Mouse (Mus musculus) ES-Bruce4 (cell line): ENCODE data around the gene E2f6. TPM values are rescaled to one million over a fixed set of nuclear protein-coding genes. Genes with fewer than 3 reads are reported as not detected.

Experiments
- H3K27ac ChIP-seq: 2 replicates; pipeline ENCODE4 v1.5.1; 2012; ENCODE audit warnings: low read length, inconsistent platforms; ENCODE audit not compliant: insufficient read depth
- H3K27me3 ChIP-seq: 2 replicates; pipeline ENCODE4 v1.6.1; 2012; ENCODE audit warnings: mild to moderate bottlenecking, low read length, inconsistent platforms; ENCODE audit not compliant: control insufficient read depth, poor library complexity, insufficient read depth, severe bottlenecking
- H3K36me3 ChIP-seq: 2 replicates; pipeline ENCODE4 v1.6.1; 2012; ENCODE audit warnings: inconsistent platforms, mild to moderate bottlenecking, low read length, moderate library complexity; ENCODE audit not compliant: control insufficient read depth, poor library complexity, insufficient read depth, severe bottlenecking
- H3K4me1 ChIP-seq: one replicate; pipeline ENCODE4 v1.8.1; 2011; ENCODE audit warnings: low read length; ENCODE audit not compliant: control insufficient read depth, insufficient read depth
- H3K4me3 ChIP-seq: 2 replicates; pipeline ENCODE4 v1.5.1; 2011; ENCODE audit warnings: low read depth, mild to moderate bottlenecking, low read length
- H3K9ac ChIP-seq: 2 replicates; pipeline ENCODE4 v1.6.1; 2012; ENCODE audit warnings: low read depth, mild to moderate bottlenecking, inconsistent platforms; ENCODE audit not compliant: poor library complexity, severe bottlenecking
- H3K9me3 ChIP-seq: replicated peaks from 2 replicates; pipeline ENCODE4 v1.6.1; 2012; ENCODE audit warnings: mild to moderate bottlenecking, low read length, inconsistent platforms; ENCODE audit not compliant: control insufficient read depth, poor library complexity, insufficient read depth, severe bottlenecking
- CTCF ChIP-seq: IDR thresholded peaks from one replicate; pipeline ENCODE4 v1.8.1; 2011; ENCODE audit warnings: low read depth, low read length
- EP300 ChIP-seq: IDR thresholded peaks from 2 replicates; pipeline ENCODE4 v1.6.1; 2011; ENCODE audit warnings: low read depth, low read length; ENCODE audit not compliant: insufficient read depth
- POLR2A ChIP-seq: IDR thresholded peaks from one replicate; pipeline ENCODE4 v1.8.1; 2011; ENCODE audit warnings: low read length; ENCODE audit not compliant: insufficient read depth
- polyA plus RNA-seq: library from polyadenylated mRNA; stranded (reverse); fragments of >200 nt; gene quantifications from 2 replicates; pipeline ENCODE4 v1.2.4, GENCODE M21; 2011; ENCODE audit warnings: low read depth; ENCODE audit not compliant: missing spikeins, insufficient read depth, insufficient read length

The E2f6 gene
- polyA plus RNA-seq, 1 experiment, result 22.2 TPM

- no peaks in the 10 kb centered on the region for H3K27me3 ChIP-seq
- no peaks in the 10 kb centered on the region for H3K9me3 ChIP-seq
- H3K36me3 ChIP-seq, result no peaks in the 10 kb centered on the region
- no peak overlapping the region for H3K9ac ChIP-seq
- no peak overlapping the region for H3K27ac ChIP-seq
- no peaks in the 10 kb centered on the region for H3K4me1 ChIP-seq
- H3K4me3 ChIP-seq, result no peak overlapping the region
- TF ChIP-seq CTCF (no peak), POLR2A (no peak), EP300 (no peak)
Measured at GRCm38 (mm10) chr12:16869870-16870404, 59.2 kb downstream of the E2f6 start.

GRCm38 (mm10) chr12:16870405-16871068 lies 59.8 kb downstream of the E2f6 start:
- no peaks in the 10 kb centered on the region for H3K27me3 ChIP-seq
- TF ChIP-seq EP300 (no peak), POLR2A (no peak), CTCF (no peak)
- no peak overlapping the region for H3K9ac ChIP-seq
- H3K4me1 ChIP-seq, result no peaks in the 10 kb centered on the region
- no peak overlapping the region for H3K4me3 ChIP-seq
- peak overlapping the region; percentile 23; the same call in 1 of the 2 replicates for H3K27ac ChIP-seq
- no peaks in the 10 kb centered on the region for H3K9me3 ChIP-seq
- no peaks in the 10 kb centered on the region for H3K36me3 ChIP-seq

- no peak overlapping the region for H3K9ac ChIP-seq
- H3K4me1 ChIP-seq, result no peaks in the 10 kb centered on the region
- no peak overlapping the region for H3K27ac ChIP-seq
- no peaks in the 10 kb centered on the region for H3K36me3 ChIP-seq
- H3K9me3 ChIP-seq, result no peaks in the 10 kb centered on the region
- H3K27me3 ChIP-seq, result no peaks in the 10 kb centered on the region
- TF ChIP-seq POLR2A (no peak), CTCF (no peak)
- H3K4me3 ChIP-seq, result no peak overlapping the region
Measured at GRCm38 (mm10) chr12:16872006-16872405, 61.2 kb downstream of the E2f6 start.

- no peak overlapping the region for H3K9ac ChIP-seq
- no peak overlapping the region for H3K27ac ChIP-seq
- no peaks in the 10 kb centered on the region for H3K9me3 ChIP-seq
- TF ChIP-seq CTCF (no peak), POLR2A (no peak), EP300 (no peak)
- H3K4me3 ChIP-seq, result no peak overlapping the region
- H3K27me3 ChIP-seq, result no peaks in the 10 kb centered on the region
- H3K36me3 ChIP-seq, result no peaks in the 10 kb centered on the region
- H3K4me1 ChIP-seq, result no peaks in the 10 kb centered on the region
Measured at GRCm38 (mm10) chr12:16872926-16873464, 62.2 kb downstream of the E2f6 start.

- Histone ChIP-seq H3K9ac (no peak overlapping the region), H3K4me3 (no peak overlapping the region), H3K9me3 (no peaks in the 10 kb centered on the region), H3K27me3 (no peaks in the 10 kb centered on the region), H3K27ac (no peak overlapping the region), H3K4me1 (no peaks in the 10 kb centered on the region), H3K36me3 (no peaks in the 10 kb centered on the region)
- no peak for TF ChIP-seq POLR2A
- no peak for TF ChIP-seq EP300
- no peak for TF ChIP-seq CTCF
Measured at GRCm38 (mm10) chr12:16873549-16873948, 62.8 kb downstream of the E2f6 start.

GRCm38 (mm10) chr12:16874086-16874485 lies 63.3 kb downstream of the E2f6 start:
- Histone ChIP-seq H3K27ac (no peak overlapping the region), H3K9ac (no peak overlapping the region), H3K36me3 (no peaks in the 10 kb centered on the region), H3K27me3 (no peaks in the 10 kb centered on the region), H3K4me3 (no peak overlapping the region), H3K9me3 (no peaks in the 10 kb centered on the region), H3K4me1 (no peaks in the 10 kb centered on the region)
- no peak for TF ChIP-seq CTCF
- TF ChIP-seq POLR2A, result no peak
- TF ChIP-seq EP300, result no peak
